Mouse (Mus musculus) heart, embryonic 15.5 days (tissue): ENCODE results near the gene Trim62. TPM values are rescaled to one million over a fixed set of nuclear protein-coding genes. Genes with fewer than 3 reads are reported as not detected.

Source experiments
- polyA plus RNA-seq: library from polyadenylated mRNA; unstranded; fragments of >200 nt; fragmentation: Nextera tagmentation; extraction: Ambion mirVana; gene quantifications from 2 replicates; pipeline ENCODE4 v1.2.1, GENCODE M21; 2015

Gene Trim62
- polyA plus RNA-seq, 1 experiment from 2014 or later, result 2.3 TPM

Other genes with a start within 250 kb of the Trim62 start
- gene Phc2, start 228.9 kb upstream of the Trim62 start, polyA plus RNA-seq, result 28.5 and 40.2 TPM in 2 replicates
- 0.04 TPM in 1 of 2 replicates, not detected in the other for gene A3galt2, start 128.2 kb upstream of the Trim62 start, polyA plus RNA-seq
- gene Zfp362, start 77.5 kb upstream of the Trim62 start, polyA plus RNA-seq, result 14.2 and 21.1 TPM in 2 replicates
- 6.8 and 10.4 TPM in 2 replicates for gene Azin2, start 78.9 kb downstream of the Trim62 start, polyA plus RNA-seq
- gene Ak2, start 108.4 kb downstream of the Trim62 start, polyA plus RNA-seq, result 149 and 155 TPM in 2 replicates
- 5.4 and 7.7 TPM in 2 replicates for gene Rnf19b, start 174.7 kb downstream of the Trim62 start, polyA plus RNA-seq
- gene Tmem54, start 222.0 kb downstream of the Trim62 start, polyA plus RNA-seq, result 0.35 and 1.6 TPM in 2 replicates
- gene Hpca, start 238.5 kb downstream of the Trim62 start, polyA plus RNA-seq, result 0.68 and 1.2 TPM in 2 replicates